Mouse (Mus musculus): ENCODE results near the gene Fam78a. TPM values are rescaled to one million over a fixed set of nuclear protein-coding genes. Genes with fewer than 3 reads are reported as not detected.
A peak's percentile ranks its signal among the peaks of the same experiment; 100 is the strongest.

The Fam78a gene
- total and polyA plus RNA-seq, 3 experiments, result 0.07 to 0.47 (median 0.21) TPM

GRCm38 (mm10) chr2:32096122-32096420 is 11.4 kb upstream of the Fam78a start:
- Histone ChIP-seq H3K9ac (ENCODE audit: insufficient read depth, low read depth) (no peak overlapping the region), H3K27me3 (replicated peaks) (peaks cover 33% of the 10 kb centered on the region), H3K9me3 (replicated peaks; ENCODE audit: low read length) (peaks cover 12% of the 10 kb centered on the region), H3K4me1 (ENCODE audit: control insufficient read depth in 1 of 2, insufficient read depth in 2 of 2) (peaks cover 3 to 5% of the 10 kb centered on the region in 2 experiments; a peak in 3 of 4 replicates), H3K36me3 (replicated peaks in 1 of 2; ENCODE audit: control insufficient read depth in 1 of 2, insufficient read depth in 1 of 2, low read length in 1 of 2) (no peaks in the 10 kb centered on the region), H3K4me2 (ENCODE audit: insufficient read depth, low read depth, poor library complexity, severe bottlenecking) (no peak overlapping the region), H3K27ac (ENCODE audit: insufficient read depth, low read depth) (no peak overlapping the region), H3K79me2 (replicated peaks; ENCODE audit: control insufficient read depth, extremely low read depth, insufficient read depth, poor library complexity, severe bottlenecking) (no peaks in the 10 kb centered on the region), H3K4me3 (replicated peaks in 1 of 3; ENCODE audit: low read depth in 2 of 3, low read length in 2 of 3, poor library complexity in 1 of 3) (no peak overlapping the region)
- no peak for DNase-seq (ENCODE audit: extremely low read depth)
- dilution Hi-C loops (cut with MboI; ENCODE audit: extremely low pct_ligation_motif_present, extremely low pct_unique_long_range_greater_than_20kb, low sequenced_read_pairs), result no loop called here
- in situ Hi-C loops (cut with MboI; ENCODE audit: low pct_ligation_motif_present, low pct_unique_long_range_greater_than_20kb, low sequenced_read_pairs), result no loop called here
- TF ChIP-seq MEF2A (IDR thresholded peaks at IDR 0.05; ENCODE audit: borderline replicate concordance, low read depth, low read length) (no peak), HCFC1 (IDR thresholded peaks at IDR 0.05; ENCODE audit: low read depth, low read length) (no peak), NELFE (IDR thresholded peaks at IDR 0.05; ENCODE audit: low read depth, low read length) (no peak), MXI1 (IDR thresholded peaks at IDR 0.05; ENCODE audit: low read depth, low read length) (no peak), TBP (conservative IDR thresholded peaks at IDR 0.05; ENCODE audit: low read depth, low read length) (no peak), E2F4 (IDR thresholded peaks at IDR 0.05; ENCODE audit: insufficient replicate concordance, low read depth, low read length) (no peak), TCF12 (IDR thresholded peaks at IDR 0.05; ENCODE audit: low read depth, low read length) (no peak), BHLHE40 (IDR thresholded peaks at IDR 0.05; ENCODE audit: low read depth, low read length) (no peak), SMC3 (IDR thresholded peaks at IDR 0.05; ENCODE audit: low read depth, low read length) (no peak), CTCF (conservative IDR thresholded peaks at IDR 0.05 in 1 of 2, IDR thresholded peaks at IDR 0.05 in 1 of 2; ENCODE audit: low read depth in 2 of 2, low read length in 2 of 2) (no peak), JUN (IDR thresholded peaks at IDR 0.05; ENCODE audit: insufficient read depth, low read depth, low read length) (no peak), USF1 (IDR thresholded peaks at IDR 0.05; ENCODE audit: low read depth, low read length) (no peak), ETS1 (conservative IDR thresholded peaks at IDR 0.05; ENCODE audit: low read depth, low read length) (no peak), EP300 (IDR thresholded peaks at IDR 0.05; ENCODE audit: low read length) (no peak), ZNF384 (IDR thresholded peaks at IDR 0.05; ENCODE audit: low read depth, low read length) (no peak), ELF1 (IDR thresholded peaks at IDR 0.05; ENCODE audit: low read depth, low read length) (no peak), PAX5 (IDR thresholded peaks at IDR 0.05; ENCODE audit: low read length) (no peak)

- peaks cover 6% of the 10 kb centered on the region for H3K9me3 ChIP-seq (replicated peaks; ENCODE audit: low read length)
- H3K4me2 ChIP-seq (ENCODE audit: insufficient read depth, low read depth, poor library complexity, severe bottlenecking), result no peak within 1 kb of the TSS
- DNase-seq (ENCODE audit: extremely low read depth), result no peak
- peaks cover 37% of the 10 kb centered on the region for H3K27me3 ChIP-seq (replicated peaks)
- H3K36me3 ChIP-seq (replicated peaks in 1 of 2; ENCODE audit: control insufficient read depth in 1 of 2, insufficient read depth in 1 of 2, low read length in 1 of 2), result no peaks in the 10 kb centered on the region
- TF ChIP-seq HCFC1 (IDR thresholded peaks at IDR 0.05; ENCODE audit: low read depth, low read length), result peak; percentile 71
- no peak for TF ChIP-seq MAFK (IDR thresholded peaks at IDR 0.05; ENCODE audit: insufficient replicate concordance, low read length)
- H3K79me2 ChIP-seq (replicated peaks; ENCODE audit: control insufficient read depth, extremely low read depth, insufficient read depth, poor library complexity, severe bottlenecking), result no peaks in the 10 kb centered on the region
- no peak within 1 kb of the TSS for H3K9ac ChIP-seq (ENCODE audit: insufficient read depth, low read depth)
- dilution Hi-C loops (cut with MboI; ENCODE audit: extremely low pct_ligation_motif_present, extremely low pct_unique_long_range_greater_than_20kb, low sequenced_read_pairs), result no loop called here
- H3K4me1 ChIP-seq (ENCODE audit: control insufficient read depth in 1 of 2, insufficient read depth in 2 of 2), result peaks cover 3 to 5% of the 10 kb centered on the region in 2 experiments; a peak in 3 of 4 replicates
- in situ Hi-C loops (cut with MboI; ENCODE audit: low pct_ligation_motif_present, low pct_unique_long_range_greater_than_20kb, low sequenced_read_pairs), result no loop called here
- H3K4me3 ChIP-seq (replicated peaks in 1 of 3; ENCODE audit: low read depth in 2 of 3, low read length in 2 of 3, poor library complexity in 1 of 3), result no peak within 1 kb of the TSS
- H3K27ac ChIP-seq (ENCODE audit: insufficient read depth, low read depth), result no peak within 1 kb of the TSS
Observed at GRCm38 (mm10) chr2:32095351-32096121, 10.9 kb upstream of the Fam78a start, which contains the start of gene Plpp7. TSS of gene Plpp7 (plus strand) at chr2:32095528.
